Mouse (Mus musculus): ENCODE measurements around the gene Map3k20. TPM values are rescaled to one million over a fixed set of nuclear protein-coding genes. Genes with fewer than 3 reads are reported as not detected.

Map3k20 gene
- polyA plus RNA-seq, 1 experiment from 2014 or later: 4.4 TPM

DNA sequence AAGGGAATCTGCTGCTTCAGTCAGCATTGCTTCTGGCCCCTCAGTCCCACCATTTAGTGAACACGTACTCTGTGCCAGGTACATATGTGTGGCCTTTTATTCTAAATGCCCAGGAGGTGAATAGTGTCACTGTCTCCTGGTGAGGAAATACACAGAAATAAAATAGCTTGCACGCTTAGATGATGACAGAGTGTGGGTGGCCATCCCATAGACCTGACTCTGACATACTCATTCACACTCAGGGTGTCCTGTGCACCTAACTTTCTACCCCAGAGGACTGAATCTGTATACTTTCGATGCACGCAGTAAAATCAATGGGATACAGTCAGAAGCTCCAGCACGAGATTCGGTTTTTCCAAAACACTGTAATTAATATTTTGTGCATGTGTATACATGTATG, 18.0 kb upstream of the Map3k20 start:
- Histone ChIP-seq H3K9me3 (replicated peaks; ENCODE audit: control insufficient read depth, low read length, poor library complexity, severe bottlenecking) (no peaks in the 10 kb centered on the region), H3K4me1 (ENCODE audit: control insufficient read depth, insufficient read depth, low read length) (no peaks in the 10 kb centered on the region), H3K27me3 (ENCODE audit: control insufficient read depth, insufficient read depth, low read depth, low read length) (no peaks in the 10 kb centered on the region), H3K9ac (ENCODE audit: low read depth, low read length) (no peak overlapping the region), H3K4me2 (ENCODE audit: low read length) (no peak overlapping the region), H3K36me3 (ENCODE audit: control insufficient read depth, insufficient read depth, low read length) (no peaks in the 10 kb centered on the region), H3K4me3 (ENCODE audit: low read depth, low read length) (no peak overlapping the region), H3K27ac (ENCODE audit: low read length) (no peak overlapping the region)
- no peak for ATAC-seq
- 91% methylated on average over 6 of the region's 6 CpGs for WGBS

DNA sequence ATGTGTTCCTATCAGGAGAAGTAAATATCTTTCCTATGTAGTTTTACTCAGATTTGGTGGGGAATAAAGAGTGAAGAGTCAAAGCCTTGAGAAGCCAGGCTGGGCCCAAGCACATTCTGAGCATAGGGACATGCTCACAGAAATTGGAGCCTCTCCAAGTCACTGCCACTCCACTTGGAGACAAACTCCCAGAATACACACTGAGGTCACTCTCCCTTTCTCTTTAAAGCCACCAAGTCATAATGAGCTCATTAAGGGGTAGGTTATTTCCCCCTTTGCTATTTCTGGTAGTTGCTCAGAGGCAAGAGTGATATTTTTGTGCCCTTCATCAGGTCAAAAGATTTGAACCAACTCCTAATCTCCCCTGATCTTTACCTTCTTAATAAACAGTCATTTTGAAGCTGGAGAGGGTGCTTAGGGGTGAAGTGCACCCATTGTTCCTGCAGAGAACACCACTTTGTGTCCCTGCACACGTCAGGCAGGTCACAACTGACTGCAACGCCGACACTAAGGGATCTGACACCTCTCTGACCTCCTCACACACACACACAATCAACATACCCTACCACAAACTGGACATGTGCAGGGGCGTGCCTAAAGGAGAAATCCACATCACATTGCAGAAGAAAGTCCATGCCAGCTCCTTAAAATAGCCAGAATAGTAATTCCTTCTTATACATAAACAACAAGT, 15.6 kb upstream of the Map3k20 start:
- 62% methylated on average over 4 of the region's 4 CpGs for WGBS
- no peak overlapping the region for H3K4me3 ChIP-seq (ENCODE audit: low read depth, low read length)
- H3K9me3 ChIP-seq (replicated peaks; ENCODE audit: control insufficient read depth, low read length, poor library complexity, severe bottlenecking): no peaks in the 10 kb centered on the region
- H3K9ac ChIP-seq (ENCODE audit: low read depth, low read length): no peak overlapping the region
- no peak overlapping the region for H3K4me2 ChIP-seq (ENCODE audit: low read length)
- no peaks in the 10 kb centered on the region for H3K4me1 ChIP-seq (ENCODE audit: control insufficient read depth, insufficient read depth, low read length)
- H3K36me3 ChIP-seq (ENCODE audit: control insufficient read depth, insufficient read depth, low read length): no peaks in the 10 kb centered on the region
- no peaks in the 10 kb centered on the region for H3K27me3 ChIP-seq (ENCODE audit: control insufficient read depth, insufficient read depth, low read depth, low read length)
- no peak for ATAC-seq
- no peak overlapping the region for H3K27ac ChIP-seq (ENCODE audit: low read length)

DNA sequence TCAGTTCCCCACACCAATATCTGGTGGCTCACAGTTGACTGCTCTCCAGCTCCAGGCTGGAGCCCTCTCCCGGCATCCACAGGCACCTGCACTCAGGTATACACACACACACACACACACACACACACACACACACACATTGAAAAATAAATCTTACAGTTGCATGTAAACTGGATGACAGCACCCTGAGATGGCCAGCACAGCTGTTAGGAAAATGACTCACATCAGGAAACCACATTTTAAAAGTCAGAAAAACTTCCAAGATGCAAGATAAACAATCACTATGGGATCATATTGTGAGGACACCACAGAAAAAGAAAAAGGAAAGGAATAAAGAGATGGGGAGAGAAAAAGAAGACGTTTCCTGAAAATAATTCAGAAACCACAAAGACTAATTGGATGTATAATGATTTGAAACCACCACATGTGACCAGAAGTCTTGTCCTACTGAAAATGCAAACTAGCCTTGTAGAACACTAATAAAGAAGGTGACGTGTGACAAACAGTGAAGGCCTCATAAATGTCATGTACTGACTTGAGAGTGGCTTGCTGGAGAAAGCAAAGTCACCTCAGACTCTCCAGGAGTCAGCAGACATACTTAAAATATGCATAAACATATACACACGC, 7.1 kb upstream of the Map3k20 start:
- no peak overlapping the region for H3K4me3 ChIP-seq (ENCODE audit: low read depth, low read length)
- H3K36me3 ChIP-seq (ENCODE audit: control insufficient read depth, insufficient read depth, low read length): no peaks in the 10 kb centered on the region
- no peaks in the 10 kb centered on the region for H3K4me1 ChIP-seq (ENCODE audit: control insufficient read depth, insufficient read depth, low read length)
- H3K27ac ChIP-seq (ENCODE audit: low read length): no peak overlapping the region
- H3K4me2 ChIP-seq (ENCODE audit: low read length): no peak overlapping the region
- no peak for ATAC-seq
- WGBS: 82% methylated on average over 4 of the region's 4 CpGs
- no peaks in the 10 kb centered on the region for H3K27me3 ChIP-seq (ENCODE audit: control insufficient read depth, insufficient read depth, low read depth, low read length)
- no peaks in the 10 kb centered on the region for H3K9me3 ChIP-seq (replicated peaks; ENCODE audit: control insufficient read depth, low read length, poor library complexity, severe bottlenecking)
- no peak overlapping the region for H3K9ac ChIP-seq (ENCODE audit: low read depth, low read length)

DNA sequence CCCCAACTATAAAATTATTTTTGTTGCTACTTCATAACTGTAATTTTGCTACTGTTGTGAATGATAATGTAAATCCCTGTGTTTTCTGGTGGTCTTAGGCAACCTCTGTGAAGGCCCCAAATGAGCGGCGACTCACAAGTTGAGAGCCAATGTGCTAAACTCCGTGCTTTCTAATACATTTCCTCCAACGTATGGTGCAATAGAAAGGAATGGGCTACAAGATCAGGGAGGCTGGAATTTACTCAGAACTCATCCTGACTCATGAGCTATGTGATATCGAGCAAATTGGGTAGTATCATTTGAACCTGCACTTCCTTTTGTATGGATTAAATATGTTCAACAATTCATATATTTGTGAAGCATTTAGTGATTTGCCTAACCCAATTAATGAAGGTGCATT, 4.9 kb upstream of the Map3k20 start:
- H3K36me3 ChIP-seq (ENCODE audit: control insufficient read depth, insufficient read depth, low read length): no peaks in the 10 kb centered on the region
- no peak for ATAC-seq
- 90% methylated on average over 5 of the region's 5 CpGs for WGBS
- H3K27me3 ChIP-seq (ENCODE audit: control insufficient read depth, insufficient read depth, low read depth, low read length): no peaks in the 10 kb centered on the region
- no peak overlapping the region for H3K4me3 ChIP-seq (ENCODE audit: low read depth, low read length)
- no peak overlapping the region for H3K4me2 ChIP-seq (ENCODE audit: low read length)
- H3K9me3 ChIP-seq (replicated peaks; ENCODE audit: control insufficient read depth, low read length, poor library complexity, severe bottlenecking): no peaks in the 10 kb centered on the region
- peaks cover 3% of the 10 kb centered on the region; the same call in 1 of the 2 replicates for H3K4me1 ChIP-seq (ENCODE audit: control insufficient read depth, insufficient read depth, low read length)
- H3K27ac ChIP-seq (ENCODE audit: low read length): no peak overlapping the region
- H3K9ac ChIP-seq (ENCODE audit: low read depth, low read length): no peak overlapping the region

DNA sequence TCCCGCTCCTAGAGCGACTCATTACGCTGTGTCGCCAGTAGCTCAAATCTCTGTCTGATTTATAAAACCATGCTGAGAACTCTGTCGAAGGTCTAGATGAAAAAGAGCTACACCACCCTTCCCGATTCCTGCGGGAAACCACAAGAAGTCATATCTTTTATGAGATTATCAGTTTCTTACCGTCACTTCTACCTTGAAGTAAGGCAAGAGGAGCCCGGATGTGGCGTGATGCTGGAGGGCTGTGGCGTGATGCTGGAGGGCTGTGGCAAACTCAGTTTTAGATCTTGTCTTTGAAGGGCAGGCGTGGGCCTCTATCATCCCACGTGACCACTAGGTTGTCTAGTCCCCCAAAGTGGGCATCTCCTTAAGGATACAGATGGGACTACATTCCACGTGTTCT, 3.5 kb upstream of the Map3k20 start:
- Histone ChIP-seq H3K9ac (ENCODE audit: low read depth, low read length) (no peak overlapping the region), H3K4me3 (ENCODE audit: low read depth, low read length) (no peak overlapping the region), H3K4me1 (ENCODE audit: control insufficient read depth, insufficient read depth, low read length) (peaks cover 7% of the 10 kb centered on the region; the same call in 1 of the 2 replicates), H3K4me2 (ENCODE audit: low read length) (no peak overlapping the region), H3K9me3 (replicated peaks; ENCODE audit: control insufficient read depth, low read length, poor library complexity, severe bottlenecking) (no peaks in the 10 kb centered on the region), H3K27me3 (ENCODE audit: control insufficient read depth, insufficient read depth, low read depth, low read length) (no peaks in the 10 kb centered on the region), H3K27ac (ENCODE audit: low read length) (no peak overlapping the region), H3K36me3 (ENCODE audit: control insufficient read depth, insufficient read depth, low read length) (no peaks in the 10 kb centered on the region)
- 94% methylated on average over 14 of the region's 14 CpGs for WGBS
- ATAC-seq: no peak

DNA sequence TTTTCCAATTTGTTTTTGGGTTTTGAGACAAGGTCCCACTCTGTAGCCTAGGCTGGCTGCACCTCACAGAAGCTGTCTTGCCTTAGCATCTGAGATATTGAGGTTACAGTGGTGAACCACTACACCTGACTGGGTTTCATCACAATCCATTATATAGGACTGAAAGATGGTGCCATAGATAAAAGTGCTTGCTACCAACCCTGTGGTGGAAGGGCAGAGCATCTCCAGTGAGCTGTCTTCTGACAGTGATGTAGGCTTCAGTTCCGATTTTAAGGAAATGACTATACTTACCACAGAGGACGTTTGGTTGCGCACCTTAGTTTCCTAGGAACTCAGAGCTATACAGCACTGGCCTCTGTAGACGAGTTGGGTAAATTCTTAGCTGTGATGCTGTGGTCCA, 2.7 kb upstream of the Map3k20 start:
- ATAC-seq: no peak
- Histone ChIP-seq H3K4me3 (ENCODE audit: low read depth, low read length) (no peak overlapping the region), H3K4me1 (ENCODE audit: control insufficient read depth, insufficient read depth, low read length) (peaks cover 7% of the 10 kb centered on the region; the same call in 1 of the 2 replicates), H3K27me3 (ENCODE audit: control insufficient read depth, insufficient read depth, low read depth, low read length) (0 out of 2 replicates have a peak, but pooled peaks cover 4% of the 10 kb centered on the region), H3K9ac (ENCODE audit: low read depth, low read length) (no peak overlapping the region), H3K27ac (ENCODE audit: low read length) (no peak overlapping the region), H3K36me3 (ENCODE audit: control insufficient read depth, insufficient read depth, low read length) (no peaks in the 10 kb centered on the region), H3K4me2 (ENCODE audit: low read length) (no peak overlapping the region), H3K9me3 (replicated peaks; ENCODE audit: control insufficient read depth, low read length, poor library complexity, severe bottlenecking) (no peaks in the 10 kb centered on the region)
- WGBS: 89% methylated on average over 4 of the region's 4 CpGs

DNA sequence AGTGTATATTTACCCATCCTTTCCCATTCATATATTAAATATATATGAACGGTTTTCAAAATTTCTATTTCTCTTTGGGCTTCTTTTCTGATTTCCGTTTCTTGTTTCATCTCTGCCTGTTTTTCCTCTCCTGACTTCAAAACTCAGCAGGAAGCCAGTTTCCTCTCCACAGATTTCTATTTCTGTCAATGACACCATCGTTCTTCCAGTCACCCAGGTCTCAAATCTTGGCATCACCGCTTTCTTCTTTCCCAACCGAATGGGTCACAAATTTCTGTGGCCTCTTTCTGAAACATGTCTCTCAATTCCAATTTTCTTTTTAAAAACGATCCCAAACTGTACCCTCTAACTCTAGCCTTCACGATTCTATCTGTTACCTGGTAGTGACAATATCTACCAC, 748 bp upstream of the Map3k20 start:
- 75% methylated on average over 7 of the region's 7 CpGs for WGBS
- Histone ChIP-seq H3K9me3 (replicated peaks; ENCODE audit: control insufficient read depth, low read length, poor library complexity, severe bottlenecking) (no peaks in the 10 kb centered on the region), H3K4me2 (ENCODE audit: low read length) (no peak overlapping the region), H3K4me3 (ENCODE audit: low read depth, low read length) (no peak overlapping the region), H3K27me3 (ENCODE audit: control insufficient read depth, insufficient read depth, low read depth, low read length) (0 out of 2 replicates have a peak, but pooled peaks cover 4% of the 10 kb centered on the region), H3K27ac (ENCODE audit: low read length) (no peak overlapping the region), H3K36me3 (ENCODE audit: control insufficient read depth, insufficient read depth, low read length) (no peaks in the 10 kb centered on the region), H3K9ac (ENCODE audit: low read depth, low read length) (no peak overlapping the region), H3K4me1 (ENCODE audit: control insufficient read depth, insufficient read depth, low read length) (peaks cover 7% of the 10 kb centered on the region; the same call in 1 of the 2 replicates)
- ATAC-seq: no peak

DNA sequence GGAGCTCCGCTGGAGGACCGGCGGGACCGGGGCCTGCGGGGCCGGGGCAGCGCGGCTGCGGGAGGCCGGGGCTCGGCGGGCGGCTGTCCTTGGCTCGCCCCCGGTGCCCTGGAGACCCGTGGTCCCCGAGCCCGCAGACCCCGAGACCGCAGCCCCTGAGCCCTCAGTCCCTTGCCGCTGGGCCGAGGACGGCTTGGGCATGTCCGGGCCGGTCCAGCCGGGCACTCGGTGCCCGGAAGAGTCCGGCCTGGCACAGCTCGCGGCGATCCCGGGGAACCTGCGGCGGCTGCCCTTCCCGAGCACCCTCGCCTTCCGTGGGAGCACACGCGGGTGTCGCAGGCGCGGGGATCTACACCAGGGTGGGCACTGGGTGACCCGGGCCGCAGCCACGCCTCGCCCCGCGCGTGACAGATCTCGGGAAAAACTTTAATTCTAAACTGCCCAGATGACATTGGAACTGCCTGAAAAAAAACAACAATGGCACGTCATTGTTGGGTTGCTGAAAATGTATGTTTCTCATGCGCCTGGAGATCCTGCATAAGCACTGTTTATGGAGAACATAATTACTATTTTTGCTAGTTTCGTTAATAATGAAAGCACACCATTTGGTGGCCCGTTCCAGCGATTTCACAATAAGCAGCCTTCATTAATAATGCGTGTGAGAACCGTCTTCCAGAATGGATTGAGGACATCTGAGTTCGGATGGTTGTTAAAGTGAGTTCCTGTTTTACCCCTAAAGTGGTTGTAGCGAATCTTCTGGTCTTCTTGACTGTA, 638 bp downstream of the Map3k20 start:
- peak overlapping the region; percentile 80 for H3K4me3 ChIP-seq (ENCODE audit: low read depth, low read length)
- ATAC-seq: peak; percentile 83
- no peaks in the 10 kb centered on the region for H3K36me3 ChIP-seq (ENCODE audit: control insufficient read depth, insufficient read depth, low read length)
- H3K27me3 ChIP-seq (ENCODE audit: control insufficient read depth, insufficient read depth, low read depth, low read length): 0 out of 2 replicates have a peak, but pooled peaks cover 4% of the 10 kb centered on the region
- H3K27ac ChIP-seq (ENCODE audit: low read length): no peak overlapping the region
- H3K4me1 ChIP-seq (ENCODE audit: control insufficient read depth, insufficient read depth, low read length): peaks cover 7% of the 10 kb centered on the region; the same call in 1 of the 2 replicates
- H3K9ac ChIP-seq (ENCODE audit: low read depth, low read length): peak overlapping the region; percentile 76
- peak overlapping the region; percentile 95 for H3K4me2 ChIP-seq (ENCODE audit: low read length)
- under 1% methylated on average over 46 of the region's 60 CpGs for WGBS
- H3K9me3 ChIP-seq (replicated peaks; ENCODE audit: control insufficient read depth, low read length, poor library complexity, severe bottlenecking): no peaks in the 10 kb centered on the region

DNA sequence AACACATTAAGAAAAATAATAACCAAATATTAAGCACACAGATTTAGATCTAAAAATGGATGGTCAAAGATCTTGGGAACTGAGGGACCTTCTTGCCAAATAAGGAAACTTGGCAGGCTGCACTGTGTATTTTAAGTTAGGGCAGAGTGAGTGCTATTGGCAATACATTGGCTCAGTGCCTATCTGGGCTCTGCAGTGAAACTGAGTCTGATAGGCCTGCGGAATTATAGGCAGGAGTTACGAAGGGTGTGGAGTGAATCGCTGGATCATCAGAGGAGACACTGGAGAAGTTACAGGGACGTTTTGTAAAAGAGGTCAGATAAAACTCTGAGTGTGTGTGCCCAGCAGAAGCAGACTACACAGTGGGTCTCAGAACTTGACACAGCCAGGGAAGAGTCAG, 1.7 kb downstream of the Map3k20 start:
- Histone ChIP-seq H3K36me3 (ENCODE audit: control insufficient read depth, insufficient read depth, low read length) (no peaks in the 10 kb centered on the region), H3K9ac (ENCODE audit: low read depth, low read length) (no peak overlapping the region), H3K4me1 (ENCODE audit: control insufficient read depth, insufficient read depth, low read length) (peaks cover 7% of the 10 kb centered on the region; the same call in 1 of the 2 replicates), H3K27ac (ENCODE audit: low read length) (no peak overlapping the region), H3K4me2 (ENCODE audit: low read length) (no peak overlapping the region), H3K27me3 (ENCODE audit: control insufficient read depth, insufficient read depth, low read depth, low read length) (0 out of 2 replicates have a peak, but pooled peaks cover 4% of the 10 kb centered on the region), H3K4me3 (ENCODE audit: low read depth, low read length) (no peak overlapping the region), H3K9me3 (replicated peaks; ENCODE audit: control insufficient read depth, low read length, poor library complexity, severe bottlenecking) (no peaks in the 10 kb centered on the region)
- WGBS: 65% methylated on average over 4 of the region's 4 CpGs
- no peak for ATAC-seq

Data from midbrain, embryonic 16.5 days (tissue).